In genomic region chr14:73895266-73895665, GRCm38 (mm10) we compare ENCODE assay signal across 20 mouse cellular contexts.
DNase-seq lines count a peak whose midpoint lies in the region; ATAC-seq and TF ChIP-seq lines count a peak whose summit lies in the region.
"Had no signal": no experiment of that assay in that cellular context is flagged by ENCODE, and none has a peak within 500 bp of the region (broad histone marks: within the 10 kb centered on the region; RNA-seq: fewer than 3 reads in every experiment).

No protein-coding gene starts in this region.

- WGBS in liver, embryonic 11.5 days, result 35% methylated on average over 3 of the region's 3 CpGs
- 24% methylated on average over 3 of the region's 3 CpGs for WGBS in liver, embryonic 12.5 days (ENCODE audit: insufficient replicate concordance)

- no peak overlapping the region for H3K4me2 ChIP-seq in liver, embryonic 11.5 days
- no peak overlapping the region for H3K4me2 ChIP-seq in liver, embryonic 12.5 days
- H3K4me2 ChIP-seq: embryonic facial prominence, embryonic 15.5 days; heart, embryonic 13.5 days had no signal

- no peak overlapping the region for H3K9ac ChIP-seq in liver, embryonic 11.5 days (ENCODE audit: low read depth, low read length)
- no peak overlapping the region for H3K9ac ChIP-seq in liver, embryonic 12.5 days
- H3K9ac ChIP-seq: embryonic facial prominence, embryonic 15.5 days; heart, embryonic 13.5 days had no signal

- H3K27ac ChIP-seq in liver, embryonic 11.5 days (ENCODE audit: low read depth, low read length), result no peak overlapping the region
- no peak overlapping the region for H3K27ac ChIP-seq in liver, embryonic 12.5 days
- H3K27ac ChIP-seq: embryonic facial prominence, embryonic 15.5 days; forebrain, embryonic 10.5 days; heart, embryonic 13.5 days had no signal

- H3K4me3 ChIP-seq in liver, embryonic 11.5 days (ENCODE audit: low read depth, low read length), result no peak overlapping the region
- H3K4me3 ChIP-seq in liver, embryonic 12.5 days, result no peak overlapping the region
- H3K4me3 ChIP-seq in G1E (ENCODE audit: low read depth, low read length), result no peak overlapping the region
- H3K4me3 ChIP-seq: embryonic facial prominence, embryonic 15.5 days; erythroblast, embryonic 14.5 days; forebrain, embryonic 10.5 days; heart, embryonic 13.5 days had no signal

- no peak for DNase-seq in liver, embryonic 11.5 days (ENCODE audit: low spot score)
- DNase-seq in G1E (ENCODE audit: low spot score), result no peak
- DNase-seq in MEL-GATA-1-ER (ENCODE audit: extremely low read depth, low read depth), result peak; percentile 24
- DNase-seq in yolk sac, embryonic 10.5 days (ENCODE audit: low spot score), result peak; percentile 1
- no peak for DNase-seq in cerebellum, postnatal 4 days (ENCODE audit: low spot score in 2 of 2)
- DNase-seq: adrenal gland, postnatal 10 days; cerebellum, adult 11-12 months; cerebellum, adult 9-10 months; cerebellum, postnatal 25 days; gastrocnemius, postnatal 36 days; heart, adult 11 months; heart, postnatal 36 days had no signal

- TF ChIP-seq CTCF in G1E (IDR thresholded peaks at IDR 0.05; ENCODE audit: low read depth, low read length), result no peak

- 0 out of 2 replicates have a peak, but pooled peaks have one; percentile 34 for ATAC-seq in liver, embryonic 11.5 days (replicated peaks; ENCODE audit: low FRiP score)
- ATAC-seq in liver, embryonic 12.5 days, result no peak
- ATAC-seq in G1E (ENCODE audit: extremely low read depth, insufficient number of reproducible peaks, low FRiP score, poor library complexity, severe bottlenecking), result peak; percentile 23; the same call in 1 of the 2 replicates
- ATAC-seq: forebrain, embryonic 14.5 days; hindbrain, embryonic 16.5 days had no signal

- H3K4me1 ChIP-seq in liver, embryonic 11.5 days (replicated peaks; ENCODE audit: control insufficient read depth, insufficient read depth, low read length), result no peaks in the 10 kb centered on the region
- 0 out of 2 replicates have a peak, but pooled peaks cover 5% of the 10 kb centered on the region for H3K4me1 ChIP-seq in liver, embryonic 12.5 days
- H3K4me1 ChIP-seq in G1E (ENCODE audit: insufficient read depth, low read depth, low read length), result peaks cover 25% of the 10 kb centered on the region
- H3K4me1 ChIP-seq: embryonic facial prominence, embryonic 15.5 days; forebrain, embryonic 10.5 days had no signal

- no peaks in the 10 kb centered on the region for H3K36me3 ChIP-seq in liver, embryonic 11.5 days (ENCODE audit: control insufficient read depth, insufficient read depth, low read length)
- H3K36me3 ChIP-seq in liver, embryonic 12.5 days, result no peaks in the 10 kb centered on the region
- no peaks in the 10 kb centered on the region for H3K36me3 ChIP-seq in G1E (replicated peaks)
- H3K36me3 ChIP-seq: embryonic facial prominence, embryonic 15.5 days; forebrain, embryonic 10.5 days; heart, embryonic 13.5 days had no signal

- H3K9me3 ChIP-seq in liver, embryonic 11.5 days (ENCODE audit: control insufficient read depth, low read length), result no peaks in the 10 kb centered on the region
- no peaks in the 10 kb centered on the region for H3K9me3 ChIP-seq in liver, embryonic 12.5 days (replicated peaks)
- H3K9me3 ChIP-seq in G1E (replicated peaks), result no peaks in the 10 kb centered on the region
- H3K9me3 ChIP-seq: embryonic facial prominence, embryonic 15.5 days; forebrain, embryonic 10.5 days; heart, embryonic 13.5 days had no signal

- H3K27me3 ChIP-seq in liver, embryonic 11.5 days (replicated peaks; ENCODE audit: control insufficient read depth, insufficient read depth, low read length), result no peaks in the 10 kb centered on the region
- H3K27me3 ChIP-seq in liver, embryonic 12.5 days (replicated peaks), result no peaks in the 10 kb centered on the region
- H3K27me3 ChIP-seq in G1E (ENCODE audit: insufficient read depth, low read length), result no peaks in the 10 kb centered on the region
- H3K27me3 ChIP-seq: CH12.LX; embryonic facial prominence, embryonic 15.5 days; heart, embryonic 13.5 days had no signal

Comparison
In these comparisons a context has a peak if more than half of its experiments do, and no peak if none do; other contexts are left out.
1. DNase-seq: peak in MEL-GATA-1-ER (single experiment) and yolk sac, embryonic 10.5 days (single experiment); none in liver, embryonic 11.5 days (single experiment), G1E (single experiment) and cerebellum, postnatal 4 days (0 of 2).